Mouse (Mus musculus) inflammation-experienced regulatory T-cells, adult 6 months (primary cell): ENCODE results near the gene Rrp36. TPM values are rescaled to one million over a fixed set of nuclear protein-coding genes. Genes with fewer than 3 reads are reported as not detected.

Experiments
- ATAC-seq: one replicate; pipeline ENCODE4 v1.8.0; 2017
- polyA plus RNA-seq, 3 experiments: library from polyadenylated mRNA; unstranded; fragments of 100-300 nt; shearing (Covaris generic); gene quantifications; one replicate each; pipeline ENCODE4 v1.2.1; 2017

The Rrp36 gene
- polyA plus RNA-seq, 3 experiments from 2014 or later: 47.3 to 50.7 (median 47.7) TPM

GRCm38 (mm10) chr17:46682654-46683389, 8.7 kb upstream of the Rrp36 start:
- ATAC-seq: no peak

GRCm38 (mm10) chr17:46681466-46682118, 7.4 kb upstream of the Rrp36 start:
- ATAC-seq: no peak

DNA sequence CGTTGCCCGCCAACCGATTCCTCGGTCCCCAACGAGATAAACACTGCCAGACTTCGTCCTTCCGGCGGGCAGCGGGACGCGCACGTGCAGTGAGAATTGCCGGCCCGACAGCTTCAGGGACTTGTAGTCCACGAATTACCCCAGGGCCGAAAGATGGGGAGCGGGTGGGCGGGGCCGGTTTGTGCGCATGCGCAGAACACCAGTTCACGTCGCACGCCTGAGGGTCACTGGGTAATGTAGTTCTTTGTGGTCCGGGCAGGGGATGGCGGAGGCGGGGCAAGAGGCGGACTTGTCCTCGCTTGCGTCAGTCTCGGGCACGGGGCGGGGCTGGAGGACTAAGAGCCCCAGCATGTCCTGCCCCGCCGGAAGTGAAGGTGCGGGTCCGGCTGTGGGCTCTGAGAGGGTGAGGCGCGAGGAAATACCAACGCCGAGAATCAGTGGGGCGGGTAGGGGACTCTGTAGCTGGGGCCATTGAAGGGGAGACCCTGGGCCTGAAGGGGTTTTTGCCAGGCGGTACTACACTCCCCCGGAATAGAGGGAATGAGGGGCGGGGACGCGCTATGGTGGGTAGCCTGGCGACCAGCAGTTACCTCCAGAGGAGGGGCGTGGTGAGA, 6.7 kb upstream of the Rrp36 start, which contains the start of gene Klhdc3:
Gene Klhdc3 (minus strand): TSS at position 155 of the 614 bp plus-strand sequence.
- ATAC-seq: peak; percentile 98

DNA sequence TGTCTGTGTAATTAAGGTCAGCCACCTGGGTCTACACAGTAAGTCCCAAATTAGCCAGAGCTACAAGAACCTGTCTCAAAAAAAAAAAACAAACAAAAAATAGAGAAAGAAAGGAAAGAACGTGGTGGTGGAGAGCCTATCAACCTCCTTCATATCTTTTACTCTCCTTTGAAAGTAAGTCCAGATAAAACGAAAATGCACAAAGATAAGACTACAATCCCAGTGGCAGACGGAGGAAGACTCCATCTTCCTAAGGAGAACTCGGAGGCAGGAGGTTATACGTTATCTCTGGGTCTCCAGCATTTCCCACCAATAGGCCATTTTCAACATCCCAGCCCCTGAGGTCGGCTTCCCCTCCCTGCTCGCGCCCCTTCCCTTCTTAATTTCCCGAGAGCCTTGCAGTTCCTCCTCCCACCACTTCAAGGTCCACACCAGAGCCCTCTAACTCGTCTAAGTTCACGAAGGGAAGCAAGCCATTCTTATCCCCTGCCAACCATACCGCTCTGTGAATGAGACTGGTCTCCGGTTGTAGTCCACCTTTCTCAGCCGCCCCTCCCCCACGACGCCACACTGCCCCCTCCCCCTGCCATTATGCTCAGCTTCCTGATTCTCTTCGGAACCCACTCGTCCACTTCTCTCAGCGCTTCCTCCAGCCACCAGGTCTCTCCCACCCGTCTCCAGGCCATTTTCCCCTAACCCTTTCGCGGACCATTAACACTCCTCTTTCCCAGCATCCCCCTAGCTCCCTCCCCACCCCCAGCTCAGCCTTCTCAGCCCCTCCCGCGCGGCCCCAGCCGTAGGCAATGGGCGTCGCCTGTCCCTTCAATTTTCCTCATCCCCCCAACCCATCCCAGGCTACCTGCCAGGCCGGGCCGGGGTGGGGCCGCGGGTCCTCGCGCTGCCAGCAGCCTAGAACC, 5.9 kb upstream of the Rrp36 start:
- no peak for ATAC-seq

- no peak for ATAC-seq
These were observed 4.8 kb upstream of the Rrp36 start for GRCm38 (mm10) chr17:46678911-46679310.

DNA sequence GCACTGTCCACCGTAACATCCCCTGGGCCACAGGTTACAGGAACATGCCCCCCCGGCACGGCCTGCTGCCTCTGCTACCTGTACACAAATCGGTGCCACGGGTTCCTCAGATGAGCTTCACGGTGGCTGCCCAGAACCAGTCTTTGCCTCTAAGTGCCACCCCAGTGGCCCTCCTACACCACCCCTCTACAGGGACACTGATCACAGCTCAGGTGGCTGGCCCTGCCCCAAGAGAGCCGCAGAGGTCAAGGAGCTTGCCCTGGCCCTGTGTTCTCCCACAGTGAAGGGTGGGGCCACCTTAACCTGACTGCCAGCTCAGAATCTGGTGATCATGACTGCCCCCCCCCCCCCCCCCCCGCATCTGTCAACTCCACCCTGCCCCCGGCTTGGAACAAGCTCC, 4.3 kb upstream of the Rrp36 start, which contains the start of gene Mea1:
Gene Mea1 (plus strand): TSS at position 378 of the 400 bp plus-strand sequence.
- no peak for ATAC-seq

DNA sequence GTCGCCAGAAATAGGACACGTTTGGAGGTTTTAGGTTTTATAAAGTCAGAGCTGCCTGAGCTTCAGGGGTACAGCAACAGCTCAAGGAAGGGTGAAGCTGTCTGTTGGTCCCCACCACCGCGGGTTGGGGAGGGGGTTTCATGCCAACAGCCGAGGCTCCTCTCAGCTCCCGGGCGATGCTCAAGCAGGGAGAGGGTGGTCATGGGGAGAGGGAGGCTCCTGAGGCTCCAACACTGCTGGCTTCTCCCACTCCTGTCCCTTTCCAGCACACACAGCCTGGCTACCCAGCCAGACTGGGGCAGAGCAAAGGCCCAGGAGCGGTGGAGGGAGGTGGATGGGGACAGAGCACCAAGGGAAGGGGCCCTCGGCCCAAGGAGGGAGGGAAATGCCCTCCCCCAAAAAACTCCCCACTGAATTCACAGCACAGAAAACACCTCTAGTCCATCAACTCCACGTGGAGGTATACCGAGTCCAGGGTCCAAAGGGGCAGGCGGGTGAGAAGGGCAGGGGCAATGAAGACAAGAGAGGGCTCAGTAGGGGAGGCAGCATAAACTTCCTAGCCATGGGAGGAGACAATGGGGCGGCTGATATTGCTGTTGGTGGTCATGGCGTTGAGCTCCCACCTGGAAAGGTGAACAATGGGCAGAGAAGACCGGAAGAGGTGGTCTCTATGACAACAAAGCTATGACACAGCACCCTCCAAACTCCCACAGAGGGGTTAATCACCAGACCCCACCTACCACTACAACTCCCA, 555 bp upstream of the Rrp36 start:
- ATAC-seq: peak; percentile 18

- ATAC-seq: no peak
These were observed 4.2 kb downstream of the Rrp36 start for GRCm38 (mm10) chr17:46669911-46670310.

- ATAC-seq: no peak
These were observed 6.4 kb downstream of the Rrp36 start for GRCm38 (mm10) chr17:46667712-46668111.

DNA sequence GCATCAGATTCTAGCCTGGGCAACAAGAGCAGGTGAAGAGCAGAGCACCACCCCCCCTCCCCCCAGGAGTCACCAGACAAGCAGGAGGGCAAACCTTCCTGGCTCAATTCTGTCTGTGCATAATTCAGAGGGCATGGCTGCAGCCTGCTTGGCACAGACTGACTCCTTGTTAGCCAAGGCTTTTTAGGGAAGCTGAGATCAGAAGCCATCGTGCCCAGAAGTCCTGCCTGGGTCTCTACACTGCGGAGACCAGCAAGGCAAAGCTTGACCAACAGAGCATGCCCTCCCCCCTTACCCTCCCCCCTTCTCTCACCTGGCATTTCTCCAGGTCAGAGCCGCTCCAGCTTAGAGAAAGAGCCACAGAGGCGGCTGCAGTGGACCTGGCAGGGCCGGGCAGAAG, 11.4 kb downstream of the Rrp36 start:
- ATAC-seq: no peak

- ATAC-seq: no peak
These were observed 12.2 kb downstream of the Rrp36 start for GRCm38 (mm10) chr17:46661981-46662380.

DNA sequence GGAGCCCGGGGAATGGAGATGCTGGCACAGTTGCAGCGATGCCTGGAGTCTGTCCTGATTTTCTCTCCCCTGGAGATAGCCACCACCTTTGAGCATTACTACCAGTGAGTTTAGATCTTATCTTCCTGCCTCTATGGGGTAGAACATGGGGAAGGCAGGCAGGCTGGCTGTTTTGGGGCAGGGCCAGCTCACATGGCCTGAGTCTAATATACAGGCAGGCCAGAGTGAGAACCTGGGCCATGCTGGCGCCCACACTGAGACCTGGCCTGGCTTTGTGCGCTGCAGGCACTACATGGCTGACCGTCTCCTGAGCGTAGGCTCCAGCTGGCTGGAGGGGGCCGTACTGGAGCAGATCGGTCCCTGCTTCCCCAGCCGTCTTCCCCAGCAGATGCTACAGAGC, 12.8 kb downstream of the Rrp36 start:
- ATAC-seq: no peak

DNA sequence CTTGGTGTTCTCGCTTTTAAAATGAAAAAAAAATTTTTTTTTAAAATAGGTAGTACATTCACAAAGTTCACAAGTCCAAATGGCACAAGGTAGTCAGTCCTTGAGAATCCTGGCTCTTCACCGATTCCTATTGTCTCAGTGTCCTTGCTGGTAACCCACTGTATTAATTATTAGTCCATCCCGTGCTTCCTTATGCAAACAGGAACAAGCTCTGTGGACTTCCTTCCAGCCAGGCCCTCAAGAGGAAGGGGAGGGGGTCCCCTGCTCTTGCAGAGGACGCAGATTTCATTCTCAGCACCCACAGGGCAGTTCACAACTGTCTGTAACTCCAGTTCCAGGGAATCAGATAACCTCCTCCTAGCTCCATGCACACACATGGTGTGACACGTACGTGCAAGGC, 18.1 kb downstream of the Rrp36 start:
- ATAC-seq: no peak

DNA sequence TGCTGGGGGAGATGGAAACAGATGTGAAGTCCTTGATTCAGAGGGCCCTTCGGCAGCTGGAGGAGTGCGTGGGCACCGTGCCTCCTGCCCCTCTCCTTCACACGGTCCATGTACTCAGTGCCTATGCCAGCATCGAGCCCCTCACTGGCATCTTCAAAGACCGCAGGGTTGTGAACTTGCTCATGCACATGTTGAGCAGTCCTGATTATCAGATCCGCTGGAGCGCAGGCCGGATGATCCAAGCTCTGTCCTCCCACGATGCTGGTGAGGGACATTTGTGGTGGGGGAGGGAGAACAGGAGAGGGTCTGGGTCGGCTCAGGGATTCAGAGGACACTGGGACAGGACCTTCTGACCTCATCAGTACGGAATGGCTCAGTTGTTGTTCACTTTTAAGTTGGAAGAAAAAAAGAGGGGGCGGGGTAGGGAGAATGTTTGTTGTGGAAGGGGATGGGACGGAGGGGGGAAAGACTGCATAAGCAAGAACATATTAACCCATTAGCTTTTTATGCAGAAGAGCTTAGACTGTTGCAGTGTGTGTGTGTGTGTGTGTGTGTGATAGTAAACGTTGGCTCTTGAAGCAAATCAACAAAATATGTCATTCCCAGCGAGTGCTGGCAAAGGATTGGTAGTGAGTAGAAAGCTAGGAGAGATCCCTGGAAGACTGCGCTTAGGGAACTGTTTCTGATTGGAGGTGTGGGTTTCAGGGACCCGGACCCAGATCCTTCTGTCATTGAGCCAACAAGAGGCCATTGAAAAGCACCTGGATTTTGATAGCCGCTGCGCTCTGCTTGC, 22.2 kb downstream of the Rrp36 start:
- ATAC-seq: no peak

DNA sequence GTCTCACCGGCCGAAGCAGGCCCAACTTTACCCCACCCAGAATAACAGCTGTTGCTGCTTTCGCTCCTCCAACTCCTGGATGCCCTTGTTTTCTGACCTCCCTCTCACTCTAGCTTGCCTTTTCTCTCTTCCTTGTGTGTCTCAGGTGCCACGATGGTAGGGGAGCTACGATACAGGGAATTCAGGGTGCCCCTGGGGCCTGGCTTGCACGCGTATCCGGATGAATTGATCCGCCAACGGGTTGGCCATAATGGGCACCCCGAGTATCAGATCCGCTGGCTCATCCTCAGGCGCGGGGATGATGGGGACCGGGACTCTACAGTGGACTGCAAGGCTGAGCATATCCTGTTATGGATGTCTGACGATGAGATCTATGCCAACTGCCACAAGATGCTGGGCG, 22.9 kb downstream of the Rrp36 start:
- no peak for ATAC-seq

DNA sequence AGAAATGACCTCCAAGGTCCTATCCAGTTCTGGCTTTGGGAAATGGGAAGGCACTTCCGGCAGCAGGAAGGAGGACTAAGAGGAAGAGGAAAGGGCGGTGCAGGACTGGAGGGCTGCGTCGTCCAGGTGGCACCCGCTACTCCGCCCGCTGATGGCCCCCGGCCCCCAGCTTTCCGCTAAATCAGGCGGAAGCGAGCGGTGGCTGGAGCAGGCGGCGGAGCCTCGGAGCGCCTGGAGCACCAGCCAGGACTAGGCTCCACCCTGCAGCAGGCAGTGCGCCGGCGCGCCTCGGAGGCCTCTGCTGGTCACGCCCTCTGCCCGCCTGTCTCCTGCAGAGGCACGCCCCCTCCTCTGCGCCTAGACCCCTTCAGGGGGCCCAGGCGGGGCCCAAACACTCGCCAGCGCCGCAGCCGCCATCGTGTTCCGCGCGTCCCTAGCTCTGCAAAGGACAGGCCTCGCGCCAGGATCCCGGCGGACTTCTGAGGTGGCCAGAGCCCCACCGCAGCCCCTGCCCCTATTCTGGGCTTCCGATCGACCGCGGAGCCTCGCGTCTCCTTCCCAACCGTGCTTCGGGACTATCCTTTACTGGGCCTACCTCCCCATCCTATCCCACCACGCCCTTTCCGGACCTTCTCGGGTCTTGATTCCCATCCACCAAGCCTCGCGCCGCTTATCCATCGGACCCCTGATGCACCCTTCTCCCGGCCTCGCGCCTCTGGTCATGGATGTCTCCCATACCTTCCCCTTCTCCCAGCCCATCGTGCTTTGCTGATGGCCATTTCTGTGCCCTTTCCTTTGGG, 23.7 kb downstream of the Rrp36 start, which contains the start of gene Cul7:
Gene Cul7 (plus strand): TSS at position 106 of the 800 bp plus-strand sequence.
- ATAC-seq: peak; percentile 70

- no peak for ATAC-seq
These were observed 24.3 kb downstream of the Rrp36 start for GRCm38 (mm10) chr17:46649811-46650210.

- ATAC-seq: no peak
These were observed 25.7 kb downstream of the Rrp36 start for GRCm38 (mm10) chr17:46648436-46648835.

DNA sequence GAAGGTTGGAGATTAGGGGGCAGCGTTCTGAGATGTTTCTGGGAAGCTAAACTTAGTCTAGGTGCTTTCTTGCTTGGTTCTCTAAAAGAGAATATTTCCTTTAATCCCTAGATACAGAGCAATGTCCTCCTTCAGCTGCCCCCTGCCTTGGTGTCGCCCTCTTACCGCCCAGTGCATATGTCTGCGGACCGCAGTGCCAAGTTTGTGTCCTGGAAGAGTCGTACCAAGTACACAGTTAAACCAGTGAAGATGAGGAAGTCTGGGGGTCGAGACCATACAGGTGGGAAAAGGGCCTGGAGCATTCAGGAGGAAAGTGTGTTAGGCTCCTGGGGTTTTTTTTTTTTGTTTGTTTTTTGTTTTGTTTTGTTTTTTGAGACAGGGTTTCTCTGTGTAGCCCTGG, 26.9 kb downstream of the Rrp36 start:
- no peak for ATAC-seq

DNA sequence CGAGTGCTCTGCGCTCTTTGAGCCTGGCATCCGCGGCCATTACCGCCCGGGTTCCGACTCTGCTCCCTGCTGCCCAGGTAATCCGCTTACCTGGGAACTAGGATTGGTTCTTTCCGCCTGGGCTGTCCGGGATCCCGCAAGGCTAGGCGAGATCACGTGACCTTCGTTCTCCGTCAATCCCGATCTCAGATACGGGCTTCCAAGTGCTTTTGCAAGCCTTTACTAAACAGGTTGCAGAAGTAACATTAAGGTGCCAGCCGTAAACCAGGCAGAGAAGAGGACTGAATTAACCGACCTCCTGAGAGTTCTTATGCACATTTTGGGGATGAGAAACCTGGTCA, 27.9 kb downstream of the Rrp36 start:
- ATAC-seq: peak; percentile 12
